Mouse (Mus musculus): ENCODE data around the gene Tube1.
A peak's percentile ranks its signal among the peaks of the same experiment; 100 is the strongest.
"Not testable (repeated sequence)": the region's sequence is repeated elsewhere in the genome, so short reads cannot be mapped to it uniquely, and the experiment has no call there.

Tube1 gene

DNA sequence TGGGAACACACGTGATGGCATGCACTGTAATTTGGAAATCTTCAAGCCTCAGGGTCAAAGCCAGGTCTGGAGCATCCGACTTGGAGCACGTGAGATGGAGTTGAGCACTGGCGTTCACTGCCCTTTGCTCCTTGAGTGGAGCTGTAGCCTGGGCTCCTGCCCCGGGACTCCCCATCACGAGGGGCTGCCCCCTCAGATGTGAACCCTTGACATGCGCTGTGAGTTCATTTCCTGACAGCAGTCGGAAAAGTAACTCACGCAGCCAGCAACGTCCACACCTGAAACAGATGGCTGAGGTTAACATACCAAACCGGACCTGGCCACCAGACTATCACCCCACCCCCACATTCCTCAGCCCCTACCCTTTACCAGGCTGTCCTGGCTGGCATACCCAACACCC lies 33.8 kb downstream of the Tube1 start:
- DNase-seq (ENCODE audit: low read depth, low spot score) = no peak

DNA sequence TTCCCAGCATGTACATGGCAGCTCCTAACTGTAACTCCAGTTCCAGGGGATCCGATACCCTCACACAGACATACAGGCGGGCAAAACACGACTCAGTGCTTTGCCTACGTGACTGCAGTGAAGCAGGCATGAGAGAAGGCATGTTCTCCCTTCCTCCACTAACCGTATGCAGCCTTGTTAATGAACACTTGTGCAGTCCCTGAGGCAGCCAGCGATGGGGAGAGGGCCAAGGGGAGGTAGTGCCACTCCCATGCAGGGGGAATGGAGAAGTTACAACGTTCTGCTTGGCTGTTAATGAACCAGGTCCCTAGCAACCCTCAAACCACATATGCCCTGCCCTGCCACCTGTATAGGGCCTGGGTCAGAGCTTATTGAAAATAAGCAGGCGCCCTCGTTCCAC lies 35.9 kb downstream of the Tube1 start:
- no peak for DNase-seq (ENCODE audit: low read depth, low spot score)

DNA sequence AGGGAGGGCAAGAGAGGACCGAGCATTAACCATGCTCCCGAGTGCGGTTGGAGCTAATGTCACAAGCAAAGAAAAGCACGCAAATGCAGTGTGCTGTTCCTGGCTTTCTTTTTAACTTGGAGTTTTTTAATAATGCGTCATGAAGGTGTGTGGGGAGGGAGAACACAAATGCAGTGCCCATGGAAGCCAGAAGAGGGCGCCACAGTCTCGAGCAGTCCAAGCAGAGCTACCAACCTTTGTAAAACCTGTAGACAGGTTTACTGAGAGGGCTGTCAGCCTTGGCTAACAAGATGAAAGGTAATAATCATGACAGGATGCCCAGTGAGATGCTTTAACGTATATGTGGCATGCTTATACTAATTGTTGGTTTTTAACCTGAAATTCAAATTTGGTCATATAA lies 36.4 kb downstream of the Tube1 start:
- peak; percentile 77 for DNase-seq (ENCODE audit: low read depth, low spot score)

DNA sequence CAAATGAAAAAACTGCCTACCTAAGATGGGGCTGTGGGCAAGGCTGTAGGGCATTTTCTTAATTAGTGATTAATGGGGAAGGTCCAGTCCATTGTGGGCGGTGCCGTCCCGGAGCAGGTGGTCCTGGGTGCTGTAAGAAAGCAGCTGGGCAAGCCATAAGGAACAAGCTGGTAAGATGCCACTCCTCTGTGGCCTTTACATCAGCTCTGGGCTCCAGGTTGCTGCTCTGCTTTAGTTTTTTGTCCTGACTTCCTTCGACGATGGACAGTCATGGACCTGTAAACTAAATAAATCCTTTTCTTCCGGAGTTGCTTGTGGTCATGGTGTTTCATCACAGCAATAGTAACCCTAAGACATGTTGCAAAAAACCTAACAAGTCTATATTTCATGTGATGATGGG lies 36.9 kb downstream of the Tube1 start:
- no peak for DNase-seq (ENCODE audit: low read depth, low spot score)

DNA sequence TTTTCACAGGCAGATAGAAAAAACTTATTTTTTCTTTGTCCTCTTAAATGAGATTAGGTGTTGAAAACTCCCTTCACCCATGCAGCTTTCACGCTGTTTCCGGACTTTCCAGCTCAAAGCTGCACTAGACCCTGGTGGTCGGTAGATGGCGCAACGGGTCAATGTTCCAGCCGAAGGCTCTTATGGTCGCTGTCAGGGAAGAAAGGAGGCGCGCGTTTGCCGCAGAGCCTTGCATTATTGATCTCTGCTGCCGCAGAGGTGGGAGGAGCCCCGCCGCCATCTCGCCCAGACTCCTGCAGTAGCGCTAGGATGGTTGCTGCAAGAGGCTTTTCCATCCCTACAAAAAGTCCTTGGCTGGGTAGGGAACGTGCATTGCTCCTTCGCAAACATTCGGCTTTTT lies 37.4 kb downstream of the Tube1 start:
- peak; percentile 95 for DNase-seq (ENCODE audit: low read depth, low spot score)

DNA sequence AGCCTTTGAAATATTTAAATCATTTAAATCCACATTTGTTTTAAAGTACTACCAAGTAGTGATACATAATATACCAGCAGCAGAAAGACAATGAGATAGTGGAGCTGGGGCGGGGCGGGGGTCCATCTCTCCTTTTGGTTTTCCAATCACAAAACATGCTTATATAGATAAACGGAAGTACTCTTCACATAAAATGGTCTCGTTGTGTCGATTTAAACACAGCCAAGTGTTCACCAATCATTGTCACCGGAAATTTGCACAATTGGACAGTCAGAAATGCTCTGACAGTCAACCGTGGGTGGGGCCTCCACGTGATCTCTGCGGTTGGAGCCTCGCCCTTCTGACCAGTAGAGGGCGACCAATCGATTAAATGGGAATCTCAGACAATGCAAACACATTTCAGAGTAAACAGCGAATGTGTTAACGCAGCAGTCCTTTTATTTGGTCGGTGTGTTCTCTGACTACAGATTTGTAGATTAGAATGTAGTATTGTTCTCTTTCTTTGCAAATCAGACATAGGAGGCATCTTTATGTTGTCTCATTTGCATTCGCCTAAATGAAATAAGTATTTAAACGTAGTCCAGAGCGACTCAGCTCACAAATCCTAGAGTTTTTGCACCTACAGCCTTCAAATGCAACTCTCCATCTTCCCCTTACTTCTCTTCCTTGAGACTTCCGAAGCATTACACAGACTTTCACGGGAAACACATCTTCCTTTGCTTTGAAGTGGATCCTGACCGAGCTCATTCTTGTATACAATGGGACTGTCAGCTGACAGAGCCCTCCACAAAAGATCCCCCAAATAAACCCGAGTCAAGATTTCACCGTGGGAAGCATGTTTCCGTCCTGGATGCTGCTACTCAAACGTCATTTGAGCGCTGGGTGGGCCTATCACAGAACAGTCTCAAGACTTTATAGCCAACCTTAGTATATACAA lies 38.1 kb downstream of the Tube1 start:
- peak; percentile 92 for DNase-seq (ENCODE audit: low read depth, low spot score)

DNA sequence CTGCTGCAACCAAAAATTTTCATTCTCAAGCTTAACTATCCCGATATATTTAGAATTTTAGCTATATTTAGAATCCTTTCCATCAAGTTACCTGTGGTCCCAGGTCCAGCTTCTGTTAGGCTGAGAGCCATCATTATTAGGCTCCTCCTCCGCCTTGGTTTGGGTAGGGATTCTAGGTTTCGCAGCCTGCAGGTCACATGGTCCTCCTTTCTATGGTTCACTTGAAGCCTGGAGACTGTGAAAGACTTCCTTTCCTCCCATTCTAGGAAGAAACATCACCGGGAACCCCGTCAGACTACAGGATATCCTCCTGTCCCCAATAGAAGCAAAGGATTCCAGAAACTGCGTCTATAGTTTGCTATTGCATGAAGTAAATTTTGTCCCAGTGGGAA lies 38.8 kb downstream of the Tube1 start:
- DNase-seq (ENCODE audit: low read depth, low spot score) = no peak

DNA sequence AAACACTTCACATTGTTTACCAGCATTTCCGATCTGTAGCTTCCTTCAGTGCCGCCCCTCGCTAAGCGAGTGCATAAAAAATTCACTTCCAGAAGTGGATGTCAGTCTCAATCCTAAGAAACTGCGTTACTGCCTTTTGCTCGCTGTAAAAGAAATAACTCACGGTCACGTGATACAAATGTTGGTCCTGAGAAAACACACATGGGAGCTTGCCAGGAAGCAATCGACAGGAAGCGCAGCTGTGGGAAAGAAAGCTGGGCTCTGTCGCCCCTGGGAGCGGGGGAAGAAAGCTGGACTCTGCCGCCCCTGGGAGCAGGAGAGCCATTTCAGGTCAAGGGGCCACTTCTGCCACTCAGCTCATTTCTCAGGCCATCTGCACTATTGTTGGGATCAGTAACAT lies 39.3 kb downstream of the Tube1 start:
- peak; percentile 53 for DNase-seq (ENCODE audit: low read depth, low spot score)

DNA sequence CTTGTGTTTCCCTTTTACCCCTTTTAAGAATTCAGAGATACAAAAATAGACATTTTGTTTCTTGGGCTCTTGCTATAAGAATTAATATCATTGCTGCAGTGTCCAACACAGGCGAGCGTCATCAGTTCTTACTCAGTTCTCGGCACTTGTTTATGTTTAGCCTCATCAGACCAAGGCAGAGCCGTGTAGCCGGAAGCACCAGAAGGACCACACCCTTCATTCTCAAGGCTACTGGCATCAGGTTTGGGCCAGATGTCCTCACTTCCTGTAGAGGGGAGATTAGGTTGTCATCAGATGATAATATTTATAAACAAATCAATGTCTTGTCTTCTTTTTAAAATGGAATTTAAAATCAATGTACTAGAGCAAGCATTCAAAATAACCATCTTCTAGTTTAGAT lies 43.2 kb downstream of the Tube1 start:
- DNase-seq (ENCODE audit: low read depth, low spot score) = no peak

DNA sequence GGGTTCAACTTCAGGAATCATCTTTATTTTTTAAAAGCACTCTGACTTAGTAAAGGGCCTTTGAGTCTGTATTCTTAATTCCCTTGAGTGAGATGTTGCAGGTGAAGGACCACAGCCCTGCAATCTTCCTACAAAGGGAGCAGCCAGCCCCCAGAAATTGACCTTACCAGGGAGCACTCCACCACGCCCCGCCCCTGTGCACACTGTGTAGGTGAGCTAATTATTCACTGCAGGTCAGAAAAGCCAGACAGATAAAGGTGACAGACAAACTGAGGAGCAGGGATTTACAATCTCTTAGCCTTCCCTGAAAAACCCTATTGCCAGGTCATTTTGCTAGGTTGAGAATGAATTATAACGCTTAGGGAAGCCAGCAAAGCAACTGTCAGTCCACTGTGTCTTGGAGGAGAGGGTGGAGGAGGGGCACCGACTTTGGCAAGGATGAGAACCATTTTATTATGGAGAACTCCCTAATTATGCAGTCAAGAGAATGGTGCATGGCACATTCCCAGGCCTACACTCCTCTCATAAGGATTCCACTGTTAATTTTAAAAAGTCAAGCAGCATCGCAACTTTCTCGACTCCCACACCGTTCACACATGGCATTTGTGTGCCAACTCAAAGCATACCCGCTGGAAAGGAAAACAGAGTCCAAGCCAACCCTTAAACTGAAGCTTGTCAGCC lies 51.2 kb downstream of the Tube1 start:
- no peak for DNase-seq (ENCODE audit: low read depth, low spot score)

DNA sequence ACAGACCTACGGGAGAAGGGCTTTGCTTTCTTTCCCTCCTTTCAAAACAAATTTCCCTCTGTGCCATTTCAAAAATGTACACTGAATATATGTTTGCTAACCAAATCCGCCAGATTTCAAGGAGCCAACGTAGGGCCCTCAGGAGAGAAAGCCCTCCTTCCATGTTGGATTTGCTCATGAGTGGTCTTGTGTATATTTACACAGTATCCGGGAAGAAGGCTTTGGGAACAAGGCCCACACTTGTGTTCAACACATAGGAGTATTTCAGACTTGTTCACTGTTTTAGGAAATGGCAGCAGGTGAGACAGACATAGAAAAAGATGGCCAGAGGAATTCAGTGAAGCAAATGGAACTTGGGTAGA lies 51.8 kb downstream of the Tube1 start:
- DNase-seq (ENCODE audit: low read depth, low spot score) = no peak

DNA sequence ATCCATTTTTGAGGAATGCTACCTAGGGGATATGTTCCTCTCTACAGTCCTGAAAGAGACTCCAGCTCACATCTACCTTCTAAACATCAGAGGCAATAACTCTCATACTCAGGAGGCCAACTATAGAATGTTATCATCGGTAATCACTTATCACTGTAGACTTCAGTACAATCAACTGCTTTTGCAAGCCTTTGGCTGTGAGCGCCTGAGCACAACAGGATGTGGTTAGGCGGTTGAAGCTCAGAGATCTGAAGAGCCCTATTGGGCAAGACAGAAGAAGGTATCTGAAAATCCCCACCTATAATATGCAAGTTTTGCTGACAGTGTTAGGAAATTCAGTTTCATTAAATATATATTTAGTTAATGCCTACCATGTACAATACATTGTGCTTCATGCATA lies 58.9 kb downstream of the Tube1 start:
- DNase-seq (ENCODE audit: low read depth, low spot score) = no peak

DNA sequence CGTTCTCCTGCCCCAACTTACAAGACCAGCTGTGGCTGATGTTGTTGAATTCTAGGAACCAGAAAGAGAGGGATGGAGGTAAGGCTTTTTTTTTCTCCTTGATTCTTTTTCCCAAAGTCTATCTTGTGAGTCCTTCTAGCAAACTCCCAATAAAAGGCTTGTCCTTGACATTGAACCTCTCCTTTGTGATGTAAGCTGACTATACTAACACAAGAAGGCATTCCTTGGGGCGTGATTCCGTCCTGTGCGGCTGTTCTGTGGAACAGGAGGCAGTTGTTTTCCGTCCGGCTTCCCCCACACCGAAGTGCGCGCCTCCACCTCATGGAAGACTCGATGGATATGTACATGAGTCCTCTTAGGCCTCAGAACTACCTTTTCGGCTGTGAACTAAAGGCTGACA lies 64.4 kb downstream of the Tube1 start:
- DNase-seq (ENCODE audit: low read depth, low spot score) = not testable (repeated sequence)

All from mesoderm, embryonic 11.5 days (tissue).